Mouse (Mus musculus) NIH3T3 (cell line): ENCODE measurements around the gene Ttc5.
"Not testable (repeated sequence)": the region's sequence is repeated elsewhere in the genome, so short reads cannot be mapped to it uniquely, and the experiment has no call there.

ENCODE experiments used
- DNase-seq: peaks from one replicate; pipeline ENCODE4 v3.0.0-alpha.2; 2012; ENCODE audit warnings: low read depth

The Ttc5 gene

DNA sequence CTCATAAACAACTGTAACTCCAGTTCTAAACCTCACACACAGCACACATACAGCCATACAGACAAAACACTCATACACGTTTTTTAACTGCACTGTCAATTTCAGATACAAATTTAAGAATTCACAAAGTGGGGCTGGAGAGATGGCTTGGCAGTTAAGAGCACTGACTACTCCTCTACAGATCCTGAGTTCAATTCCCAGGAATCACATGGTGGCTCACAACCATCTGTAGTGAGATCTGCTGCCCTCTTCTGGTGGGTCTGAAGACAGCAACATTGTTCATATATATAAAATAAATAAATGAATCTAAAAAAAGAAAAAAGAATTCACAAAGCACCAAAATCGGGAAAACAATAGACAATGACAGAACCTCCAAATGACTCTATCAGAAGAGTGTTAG is 14.0 kb downstream of the Ttc5 start:
- DNase-seq, result peak; percentile 46

GRCm38 (mm10) chr14:50765736-50766135 is 19.6 kb downstream of the Ttc5 start:
- no peak for DNase-seq

GRCm38 (mm10) chr14:50758416-50759085 is 26.8 kb downstream of the Ttc5 start:
- DNase-seq, result no peak

GRCm38 (mm10) chr14:50744994-50745393 is 40.3 kb downstream of the Ttc5 start, which contains the start of gene Olfr749:
Gene Olfr749, minus strand, starts transcription at chr14:50745094.
- DNase-seq, result no peak

- no peak for DNase-seq
Measured at GRCm38 (mm10) chr14:50741584-50741983, 43.7 kb downstream of the Ttc5 start.

- DNase-seq, result no peak
Measured at GRCm38 (mm10) chr14:50740334-50740733, 45.0 kb downstream of the Ttc5 start.

- DNase-seq, result not testable (repeated sequence)
Measured at GRCm38 (mm10) chr14:50722371-50722770, 62.9 kb downstream of the Ttc5 start.

DNA sequence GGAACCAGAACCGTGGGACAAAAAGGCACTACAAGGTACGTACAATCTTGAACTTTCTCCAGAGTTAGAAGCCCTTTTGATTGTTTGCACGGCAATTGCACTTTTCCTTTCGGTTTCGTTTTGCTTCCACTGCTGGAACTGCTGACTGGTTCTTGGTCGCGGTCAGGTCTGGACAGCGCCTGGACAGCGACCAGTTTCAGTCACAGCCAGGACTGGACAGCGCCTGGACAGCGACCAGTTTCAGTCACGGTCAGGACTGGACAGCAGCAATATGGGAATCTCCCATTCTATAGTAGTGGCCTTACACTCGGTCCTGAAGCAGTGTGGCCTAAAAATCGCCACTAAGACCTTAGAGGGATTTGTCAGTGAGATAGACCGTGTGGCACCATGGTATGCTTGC is 65.4 kb downstream of the Ttc5 start:
- peak; percentile 38 for DNase-seq
